Mouse (Mus musculus): ENCODE data around the gene Vezt.

Gene Vezt

DNA sequence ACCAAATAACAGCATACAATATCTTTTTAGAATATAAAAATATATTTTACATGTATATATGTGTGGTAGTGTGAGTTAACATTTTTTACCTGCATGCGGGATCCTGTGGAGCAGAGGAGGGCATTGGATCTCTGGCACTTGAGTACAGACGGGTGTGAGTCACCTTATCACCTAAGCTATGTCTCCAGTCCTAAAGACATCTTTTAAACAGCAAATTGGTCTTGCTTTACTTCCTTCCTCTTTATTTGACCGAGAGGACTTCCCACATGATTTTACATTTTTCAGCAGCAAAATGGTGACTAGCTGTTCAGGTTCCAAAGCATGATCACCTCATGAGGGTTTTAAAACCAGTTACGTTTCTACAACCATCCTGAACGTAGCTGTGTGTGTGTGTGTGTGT is 124.3 kb downstream of the Vezt start:
- DNase-seq (ENCODE audit: low spot score): no peak

DNA sequence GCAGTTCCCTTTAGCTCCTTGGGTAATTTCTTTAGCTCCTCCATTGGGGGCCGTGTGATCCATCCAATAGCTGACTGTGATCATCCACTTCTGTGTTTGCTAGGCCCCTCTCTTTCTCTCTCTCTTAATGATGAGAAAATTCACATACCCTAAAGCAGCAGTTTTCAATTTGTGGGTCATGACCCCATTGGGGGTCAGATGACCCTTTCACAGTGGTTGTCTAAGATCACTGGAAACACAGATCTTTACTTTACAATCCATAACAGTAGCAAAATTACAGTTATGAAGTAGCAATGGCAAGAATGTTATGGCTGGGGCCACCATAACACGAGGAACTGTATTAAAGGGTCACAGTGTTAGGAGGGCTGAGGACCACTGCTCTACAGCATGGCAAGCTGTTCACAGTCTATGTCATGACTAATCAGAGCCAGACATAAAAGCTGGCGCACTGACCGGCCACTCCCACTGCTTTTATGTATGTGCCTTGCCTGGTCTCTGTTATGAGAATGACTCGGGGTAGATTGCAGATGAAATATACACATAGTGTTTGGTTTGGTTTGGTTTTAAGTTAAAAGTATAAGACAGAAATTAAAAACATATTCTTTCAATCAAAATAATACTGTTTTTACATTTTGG is 125.7 kb downstream of the Vezt start:
- DNase-seq (ENCODE audit: low spot score): no peak

DNA sequence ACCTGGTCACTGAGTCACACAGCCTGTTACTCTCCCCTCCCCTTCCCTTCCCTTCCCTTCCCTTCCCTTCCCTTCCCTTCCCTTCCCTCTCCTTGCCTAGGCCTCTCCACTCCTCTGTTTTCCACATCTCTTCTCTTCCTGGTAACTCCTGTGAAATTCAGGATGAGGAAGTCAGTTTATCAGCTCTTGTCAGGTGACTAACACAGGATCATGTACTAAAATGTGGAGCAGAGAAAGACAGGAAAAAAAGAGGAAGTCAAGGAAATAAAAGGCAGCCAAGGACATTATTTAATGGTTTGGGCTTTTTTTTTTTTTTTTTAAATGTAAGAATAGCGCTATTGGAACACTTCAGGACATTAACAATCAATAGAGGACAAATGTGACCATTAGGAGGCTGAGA is 126.6 kb downstream of the Vezt start:
- no peak for DNase-seq (ENCODE audit: low spot score)

GRCm38 (mm10) chr10:93908540-93908939 is 127.1 kb downstream of the Vezt start:
- no peak for DNase-seq (ENCODE audit: low spot score)

GRCm38 (mm10) chr10:93907376-93907775 is 128.2 kb downstream of the Vezt start:
- DNase-seq (ENCODE audit: low spot score): no peak

DNA sequence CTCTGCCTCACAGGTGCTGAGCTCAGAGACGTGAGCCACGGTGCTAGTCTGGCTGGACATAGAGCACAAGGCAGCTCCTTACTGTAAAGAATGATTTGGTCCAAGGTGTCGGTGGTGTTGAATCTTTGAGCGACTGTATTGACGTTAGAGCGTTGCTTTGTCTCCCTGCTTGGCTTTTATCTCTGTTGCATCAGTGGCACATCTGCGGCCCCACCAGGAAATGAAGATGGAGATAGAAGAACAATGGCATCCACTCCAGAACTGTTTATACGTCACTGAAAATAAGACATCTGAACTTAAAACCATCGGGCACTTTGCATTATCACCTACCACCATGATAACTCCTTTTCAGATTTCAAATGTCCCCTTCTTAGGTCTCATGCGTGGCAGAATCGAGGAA is 135.7 kb downstream of the Vezt start:
- no peak for DNase-seq (ENCODE audit: low spot score)

DNA sequence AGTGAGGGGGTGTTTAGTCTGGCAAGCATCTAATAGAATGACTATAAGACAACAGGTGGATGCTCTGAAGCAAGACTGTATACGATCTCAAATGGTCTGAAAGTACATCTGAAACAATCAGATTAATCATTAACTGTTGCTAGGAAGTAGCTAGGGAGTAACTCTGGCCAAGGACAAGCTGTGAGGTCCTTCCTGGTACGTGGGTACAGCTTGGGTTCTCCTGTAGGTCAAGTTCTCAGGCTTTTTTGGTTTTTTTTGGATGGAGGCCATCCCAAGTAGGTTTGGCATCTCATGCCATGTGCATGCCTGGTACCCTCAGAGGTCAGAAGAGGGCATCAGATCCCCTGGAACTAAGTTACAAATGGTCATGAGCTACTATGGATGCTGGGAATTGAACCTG is 136.3 kb downstream of the Vezt start:
- no peak for DNase-seq (ENCODE audit: low spot score)

DNA sequence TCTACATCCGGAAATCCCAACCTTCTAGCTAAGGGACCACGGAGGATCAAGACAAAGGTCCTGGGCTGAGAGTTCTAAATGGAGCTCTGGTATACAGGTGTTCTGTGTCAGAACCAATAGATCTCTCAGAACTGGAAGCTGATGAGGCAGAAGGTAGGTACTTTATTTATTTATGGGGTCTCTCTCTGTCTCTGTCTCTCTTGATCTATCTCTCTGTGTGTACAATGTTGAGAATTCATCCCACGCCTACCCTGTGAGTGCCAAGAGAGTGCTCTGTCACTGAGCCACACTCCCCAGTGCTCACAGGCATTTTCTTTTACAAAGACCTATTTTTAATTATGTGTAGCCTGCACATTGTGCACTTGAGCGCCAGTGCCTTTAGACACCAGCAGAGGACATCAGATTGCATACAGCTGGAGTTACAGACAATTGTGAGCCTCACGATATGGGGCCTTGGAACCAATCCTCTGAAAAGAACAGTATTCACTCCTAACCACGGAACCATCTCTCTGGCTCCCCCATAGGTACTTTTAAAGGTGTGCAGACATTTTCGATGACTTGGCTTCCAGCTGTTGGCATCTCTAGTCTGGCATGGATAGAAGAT is 138.5 kb downstream of the Vezt start, which contains the start of gene Metap2:
Gene Metap2 (minus strand): TSS at position 51 of the 604 bp plus-strand sequence.
- no peak for DNase-seq (ENCODE audit: low spot score)

- no peak for DNase-seq (ENCODE audit: low spot score)
Observed at GRCm38 (mm10) chr10:93892551-93892950, 143.1 kb downstream of the Vezt start.

GRCm38 (mm10) chr10:93891031-93891430 is 144.6 kb downstream of the Vezt start:
- DNase-seq (ENCODE audit: low spot score): peak; percentile 55

GRCm38 (mm10) chr10:93890565-93890964 is 145.1 kb downstream of the Vezt start:
- DNase-seq (ENCODE audit: low spot score): no peak

DNA sequence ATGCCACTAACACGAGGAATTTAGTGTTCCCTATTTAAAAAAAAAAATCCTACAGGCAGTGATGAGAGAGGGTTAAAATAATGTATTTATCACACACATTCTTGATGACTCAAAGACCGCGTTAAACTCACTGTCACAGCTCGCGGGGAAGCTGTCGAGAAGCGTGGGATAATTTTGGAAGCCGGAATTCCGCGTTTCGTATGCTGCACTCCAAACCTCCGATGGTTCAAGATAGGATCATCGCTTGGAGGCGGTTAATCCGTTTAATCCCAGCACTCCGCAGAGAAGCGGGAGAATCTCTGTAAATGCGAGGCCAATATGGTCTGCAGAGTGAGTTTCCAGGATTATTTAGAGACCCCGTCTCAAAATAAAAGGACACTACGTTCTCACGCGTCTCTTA is 145.6 kb downstream of the Vezt start:
- no peak for DNase-seq (ENCODE audit: low spot score)

- peak; percentile 73 for DNase-seq (ENCODE audit: low spot score)
Observed at GRCm38 (mm10) chr10:93889579-93889950, 146.1 kb downstream of the Vezt start.
